Mouse (Mus musculus) lung, adult 2 months (tissue): ENCODE results near the gene Rgs3.

Experiments used
- CTCF ChIP-seq: fragments of 200-500 bp; IDR thresholded peaks from 2 replicates; pipeline ENCODE4 v1.5.1; 2011; ENCODE audit warnings: mild to moderate bottlenecking, low read length, control low read depth; ENCODE audit not compliant: insufficient read depth
- POLR2A ChIP-seq: fragments of 200-500 bp; IDR thresholded peaks from 2 replicates; pipeline ENCODE4 v1.6.1; 2011; ENCODE audit warnings: low read depth, mild to moderate bottlenecking, control low read depth, low read length, borderline replicate concordance; ENCODE audit errors: extremely low read depth

DNA sequence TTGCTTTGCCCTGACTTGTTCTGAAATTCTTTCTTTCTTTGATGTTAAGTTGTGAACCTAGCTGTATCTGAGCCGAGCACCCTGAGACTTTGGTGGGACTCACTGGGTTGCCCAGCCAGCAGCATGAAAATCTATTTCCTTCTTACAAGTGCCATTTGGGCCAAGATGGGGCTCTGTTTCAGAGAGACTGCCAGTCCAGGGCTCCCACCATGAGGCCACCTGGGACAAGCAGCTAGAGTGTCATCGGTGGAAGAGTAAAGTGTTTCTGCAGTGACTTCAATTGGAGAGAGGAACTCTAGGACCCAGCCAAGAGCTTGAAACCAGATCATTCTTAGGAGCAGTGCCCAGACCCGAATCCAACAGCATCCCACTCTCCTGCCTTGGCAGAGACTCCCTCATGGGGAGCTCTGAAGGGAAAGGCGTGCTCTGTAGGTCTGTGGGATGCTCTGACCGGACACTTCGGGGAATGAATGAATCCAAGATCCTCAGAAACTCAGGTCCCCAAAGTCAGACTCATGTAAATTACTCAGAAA, 171.9 kb downstream of the Rgs3 start:
- no peak for TF ChIP-seq CTCF
- no peak for TF ChIP-seq POLR2A
